In genomic region chr11:119023616-119023980, GRCm38 (mm10) we compare ENCODE assay signal across 8 mouse cellular contexts. TPM values are rescaled to one million over a fixed set of nuclear protein-coding genes. Genes with fewer than 3 reads are reported as not detected.
DNase-seq lines count a peak whose midpoint lies in the region; ATAC-seq and TF ChIP-seq lines count a peak whose summit lies in the region.

No protein-coding gene starts in this region.

- peak overlapping the region; percentile 91 for H3K4me2 ChIP-seq in heart, embryonic 15.5 days
- peak overlapping the region; percentile 88 for H3K4me2 ChIP-seq in lung, postnatal 0 days (replicated peaks; ENCODE audit: low read depth, low read length)

- peaks cover 33% of the 10 kb centered on the region for H3K4me1 ChIP-seq in heart, embryonic 15.5 days (replicated peaks)
- peaks cover 8% of the 10 kb centered on the region for H3K4me1 ChIP-seq in lung, postnatal 0 days (ENCODE audit: insufficient read depth, low read depth, low read length)

- no peak for TF ChIP-seq EP300 in lung, postnatal 0 days (IDR thresholded peaks at IDR 0.05)

- peak overlapping the region; percentile 83 for H3K9ac ChIP-seq in heart, embryonic 15.5 days
- peak overlapping the region; percentile 55; the same call in 1 of the 2 replicates for H3K9ac ChIP-seq in lung, postnatal 0 days (replicated peaks; ENCODE audit: low read depth)

- DNase-seq in left cerebral cortex, adult 2 months (ENCODE audit: extremely low spot score in 1 of 2, low spot score in 2 of 2), result no peak
- DNase-seq in left cerebral cortex, adult 9 months (ENCODE audit: low spot score in 2 of 2), result no peak
- peak; percentile 77 for DNase-seq in brain, embryonic 14.5 days (ENCODE audit: low read depth)
- no peak for DNase-seq in lung, postnatal 0 days (ENCODE audit: low spot score)
- peak; percentile 62 for DNase-seq in thymus, postnatal 14 days
- no peak for DNase-seq in frontal cortex, postnatal 10 days (ENCODE audit: low spot score in 2 of 2)
- no peak for DNase-seq in left cerebral cortex, postnatal 25 days (ENCODE audit: low spot score in 2 of 2)

- TF ChIP-seq CTCF in left cerebral cortex, adult 2 months (IDR thresholded peaks at IDR 0.05), result no peak
- no peak for TF ChIP-seq CTCF in brain, embryonic 14.5 days (IDR thresholded peaks at IDR 0.05; ENCODE audit: borderline replicate concordance, extremely low read depth, insufficient read depth, insufficient read length)
- TF ChIP-seq CTCF in lung, postnatal 0 days (IDR thresholded peaks at IDR 0.05), result no peak

- intact Hi-C loops in left cerebral cortex, adult 2 months (cut with DNase I), result loop anchor here (2.0 kb wide), 1 partner anchor 25 kb away; no protein-coding TSS in a partner anchor
- intact Hi-C loops in left cerebral cortex, postnatal 25 days (cut with DNase I), result loop anchor here (10.0 kb wide), 1 partner anchor 371 kb away; the partner anchor contains the start of gene Rnf213

- H3K9me3 ChIP-seq in heart, embryonic 15.5 days (replicated peaks), result no peaks in the 10 kb centered on the region
- H3K9me3 ChIP-seq in lung, postnatal 0 days (ENCODE audit: low read length), result no peaks in the 10 kb centered on the region

- ATAC-seq in heart, embryonic 15.5 days (replicated peaks; ENCODE audit: insufficient number of reproducible peaks, insufficient read depth, low FRiP score, low read depth), result no peak
- no peak for ATAC-seq in lung, postnatal 0 days

- H3K27me3 ChIP-seq in heart, embryonic 15.5 days, result peaks cover 25% of the 10 kb centered on the region
- no peaks in the 10 kb centered on the region; the same call in 1 of the 2 replicates for H3K27me3 ChIP-seq in lung, postnatal 0 days (replicated peaks; ENCODE audit: insufficient read depth, low read length)

- peaks cover 21% of the 10 kb centered on the region for H3K36me3 ChIP-seq in heart, embryonic 15.5 days
- 0 out of 2 replicates have a peak, but pooled peaks cover 7% of the 10 kb centered on the region for H3K36me3 ChIP-seq in lung, postnatal 0 days (ENCODE audit: insufficient read depth, low read length)

- no peak for TF ChIP-seq POLR2A in brain, embryonic 14.5 days (IDR thresholded peaks at IDR 0.05; ENCODE audit: borderline replicate concordance, extremely low read depth, insufficient read depth, insufficient read length, poor library complexity, severe bottlenecking)

- H3K4me3 ChIP-seq in left cerebral cortex, adult 2 months, result peak overlapping the region; percentile 82
- H3K4me3 ChIP-seq in heart, embryonic 15.5 days, result peak overlapping the region; percentile 89
- peak overlapping the region; percentile 71 for H3K4me3 ChIP-seq in lung, postnatal 0 days (ENCODE audit: low read depth, low read length)

- 0% methylated on average over 15 of the region's 15 CpGs for WGBS in heart, embryonic 15.5 days
- under 1% methylated on average over 12 of the region's 15 CpGs for WGBS in lung, postnatal 0 days

- H3K27ac ChIP-seq in left cerebral cortex, adult 2 months, result no peak overlapping the region
- peak overlapping the region; percentile 83 for H3K27ac ChIP-seq in heart, embryonic 15.5 days
- peak overlapping the region; percentile 73 for H3K27ac ChIP-seq in lung, postnatal 0 days (ENCODE audit: low read length)

RNA-seq across cellular contexts. Expression of gene Cbx2, which starts 0.8 kb away (rescaled TPM):
- total RNA-seq in left cerebral cortex, adult 2 months (2021), result 1 to 10 TPM; 3.2 to 3.4 TPM
- polyA plus RNA-seq in brain, embryonic 14.5 days (2012; rRNA removed), result 30.0 and 40.1 TPM in 2 replicates
- 11.6 and 18.0 TPM in 2 replicates for polyA plus RNA-seq in heart, embryonic 15.5 days (2015; fragmentation: Nextera tagmentation; extraction: Ambion mirVana)
- 6.2 and 6.9 TPM in 2 replicates for polyA plus RNA-seq in lung, postnatal 0 days (2015; fragmentation: Nextera tagmentation; extraction: Ambion mirVana)
- 1 to 10 TPM; 2.6 to 3.0 TPM for total RNA-seq in left cerebral cortex, postnatal 25 days (2021)

RNA-seq across cellular contexts. Expression of gene Cbx8, which starts 17.2 kb away (rescaled TPM):
- total RNA-seq in left cerebral cortex, adult 2 months (2021), result 10 to 100 TPM; 11.1 to 11.2 TPM
- 6.5 and 10.4 TPM in 2 replicates for polyA plus RNA-seq in brain, embryonic 14.5 days (2012; rRNA removed)
- polyA plus RNA-seq in heart, embryonic 15.5 days (2015; fragmentation: Nextera tagmentation; extraction: Ambion mirVana), result 7.5 and 9.5 TPM in 2 replicates
- 9.4 and 9.8 TPM in 2 replicates for polyA plus RNA-seq in lung, postnatal 0 days (2015; fragmentation: Nextera tagmentation; extraction: Ambion mirVana)
- total RNA-seq in left cerebral cortex, postnatal 25 days (2021), result 10 to 100 TPM; 12.9 to 17.7 TPM

RNA-seq across cellular contexts. Expression of gene Enpp7, which starts 35.6 kb away (rescaled TPM):
- not detected for total RNA-seq in left cerebral cortex, adult 2 months (2021)
- 0.07 TPM in 1 of 2 replicates, not detected in the other for polyA plus RNA-seq in brain, embryonic 14.5 days (2012; rRNA removed)
- polyA plus RNA-seq in heart, embryonic 15.5 days (2015; fragmentation: Nextera tagmentation; extraction: Ambion mirVana), result not detected in 2 replicates
- polyA plus RNA-seq in lung, postnatal 0 days (2015; fragmentation: Nextera tagmentation; extraction: Ambion mirVana), result not detected in 2 replicates
- total RNA-seq in left cerebral cortex, postnatal 25 days (2021), result not detected

Comparison
In these comparisons a context has a peak if more than half of its experiments do, and no peak if none do; other contexts are left out.
1. DNase-seq: peak in brain, embryonic 14.5 days (single experiment) and thymus, postnatal 14 days (single experiment); none in left cerebral cortex, adult 2 months (0 of 2), left cerebral cortex, adult 9 months (0 of 2), lung, postnatal 0 days (single experiment), frontal cortex, postnatal 10 days (0 of 2) and left cerebral cortex, postnatal 25 days (0 of 2).
2. Peak in every context shown above with its lines, with median percentiles within 50 percentile points of each other: H3K4me3 ChIP-seq.